Mouse (Mus musculus): ENCODE data around the gene Adcy7.

DNA sequence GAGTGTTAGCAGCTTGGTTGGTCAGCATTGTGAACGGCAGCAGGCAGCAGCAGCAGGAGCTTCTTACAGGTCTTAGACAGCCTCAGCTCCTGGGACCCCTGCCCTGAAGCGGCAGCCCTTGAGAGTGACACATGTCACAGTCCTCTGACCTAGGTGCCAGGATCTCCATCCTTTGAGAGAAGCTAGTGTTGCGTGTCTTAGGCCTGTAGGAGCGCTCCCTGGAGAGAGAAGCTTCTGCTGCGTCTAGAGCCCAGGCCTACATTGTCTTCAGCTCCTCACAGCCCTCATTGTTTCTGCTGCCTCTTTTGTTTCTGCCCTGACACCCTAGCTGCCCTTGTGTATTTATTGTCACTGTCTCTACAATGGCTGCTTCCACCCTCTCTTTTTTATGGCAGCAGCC lies 46.8 kb upstream of the Adcy7 start:
- no peak for TF ChIP-seq EP300 (IDR thresholded peaks at IDR 0.05; ENCODE audit: low read depth)
- TF ChIP-seq CTCF (IDR thresholded peaks at IDR 0.05; ENCODE audit: low read depth), result no peak

All from liver, embryonic 14.5 days (tissue).